In genomic region chr9:62632392-62632791, GRCm38 (mm10) we compare ENCODE assay signal across 16 mouse cellular contexts. TPM values are rescaled to one million over a fixed set of nuclear protein-coding genes. Genes with fewer than 3 reads are reported as not detected.
A peak's percentile ranks its signal among the peaks of the same experiment; 100 is the strongest.
DNase-seq lines count a peak whose midpoint lies in the region; ATAC-seq and TF ChIP-seq lines count a peak whose summit lies in the region.
"Had no signal": no experiment of that assay in that cellular context is flagged by ENCODE, and none has a peak within 500 bp of the region (broad histone marks: within the 10 kb centered on the region; RNA-seq: fewer than 3 reads in every experiment).

No protein-coding gene starts in this region.

- WGBS in limb, embryonic 13.5 days = 42% methylated on average over 6 of the region's 6 CpGs

- H3K27ac ChIP-seq in layer of hippocampus, adult 2 months = peak overlapping the region; percentile 91
- H3K27ac ChIP-seq in limb, embryonic 13.5 days = no peak overlapping the region
- H3K27ac ChIP-seq: hindbrain, embryonic 15.5 days; kidney, embryonic 15.5 days had no signal

- H3K4me3 ChIP-seq in layer of hippocampus, adult 2 months = no peak overlapping the region
- H3K4me3 ChIP-seq in limb, embryonic 13.5 days = no peak overlapping the region
- H3K4me3 ChIP-seq: hindbrain, embryonic 15.5 days; kidney, embryonic 15.5 days had no signal

- no peak for TF ChIP-seq CTCF in layer of hippocampus, adult 2 months (conservative IDR thresholded peaks at IDR 0.05)

- H3K36me3 ChIP-seq in limb, embryonic 13.5 days = no peaks in the 10 kb centered on the region
- H3K36me3 ChIP-seq: G1E; hindbrain, embryonic 15.5 days; kidney, embryonic 15.5 days had no signal

- H3K9me3 ChIP-seq in limb, embryonic 13.5 days = peaks cover 3% of the 10 kb centered on the region; the same call in 1 of the 2 replicates
- H3K9me3 ChIP-seq: G1E; hindbrain, embryonic 15.5 days; kidney, embryonic 15.5 days had no signal

- H3K4me2 ChIP-seq in limb, embryonic 13.5 days (replicated peaks) = no peak overlapping the region
- H3K4me2 ChIP-seq: hindbrain, embryonic 15.5 days; kidney, embryonic 15.5 days; midbrain, embryonic 11.5 days had no signal

- intact Hi-C loops in gastrocnemius, postnatal 14 days (cut with DNase I; ENCODE audit: low total_unique reads) = no loop called here

- ATAC-seq in limb, embryonic 13.5 days (ENCODE audit: low FRiP score, low read depth) = peak; percentile 76
- ATAC-seq: activated CD4-positive, CD25-positive, alpha-beta regulatory T cell, adult 4 months; lung, postnatal 0 days had no signal

- DNase-seq in gastrocnemius, postnatal 14 days = peak; percentile 18
- DNase-seq in gastrocnemius, adult 18-20 months (ENCODE audit: low spot score) = no peak
- DNase-seq in NIH3T3 (ENCODE audit: low read depth) = peak; percentile 50
- peak; percentile 24 to 54 for DNase-seq in layer of hippocampus, adult 2 months (ENCODE audit: low spot score in 2 of 2)
- DNase-seq in embryo, embryonic 11 days = no peak
- DNase-seq in lung, adult 18-20 months = no peak
- DNase-seq in urinary bladder, postnatal 4 days (ENCODE audit: low spot score in 2 of 2) = no peak
- DNase-seq: liver; thymus, postnatal 25 days had no signal

- no peak overlapping the region for H3K9ac ChIP-seq in limb, embryonic 13.5 days
- H3K9ac ChIP-seq: hindbrain, embryonic 15.5 days; kidney, embryonic 15.5 days had no signal

- H3K27me3 ChIP-seq in limb, embryonic 13.5 days = no peaks in the 10 kb centered on the region
- H3K27me3 ChIP-seq: hindbrain, embryonic 15.5 days; kidney, embryonic 15.5 days had no signal

- peaks cover 30% of the 10 kb centered on the region for H3K4me1 ChIP-seq in limb, embryonic 13.5 days
- H3K4me1 ChIP-seq: hindbrain, embryonic 15.5 days had no signal

RNA-seq across cellular contexts. Expression of gene Itga11, which starts 45.2 kb away (rescaled TPM):
- total RNA-seq in gastrocnemius, postnatal 14 days (2021) = 1 to 10 TPM; 5.0 to 7.6 TPM
- total RNA-seq in gastrocnemius, adult 18-20 months (2021) = 1 to 10 TPM; 3.1 to 3.7 TPM
- 1 to 10 TPM; 4.5 to 5.3 TPM for total RNA-seq in layer of hippocampus, adult 2 months (2021)
- polyA plus RNA-seq in limb, embryonic 13.5 days (2015; fragmentation: Nextera tagmentation; extraction: Ambion mirVana) = 8.0 and 8.2 TPM in 2 replicates
- total RNA-seq: G1E had no signal
- polyA plus RNA-seq: G1E had no signal

Comparison
In these comparisons a context has a peak if more than half of its experiments do, and no peak if none do; other contexts are left out.
1. DNase-seq: peak in gastrocnemius, postnatal 14 days (single experiment), NIH3T3 (single experiment) and layer of hippocampus, adult 2 months (2 of 2); none in gastrocnemius, adult 18-20 months (single experiment), embryo, embryonic 11 days (single experiment), lung, adult 18-20 months (0 of 2) and urinary bladder, postnatal 4 days (0 of 2).